Mouse (Mus musculus) limb, embryonic 15.5 days (tissue): ENCODE data around the gene Serpina3a. TPM values are rescaled to one million over a fixed set of nuclear protein-coding genes. Genes with fewer than 3 reads are reported as not detected.
"Not testable (repeated sequence)": the region's sequence is repeated elsewhere in the genome, so short reads cannot be mapped to it uniquely, and the experiment has no call there.

Source experiments
- ATAC-seq: fragments of 200-750 bp; cut with Nextera tagmentation; 2 replicates; pipeline ENCODE4 v1.8.0; 2017; ENCODE audit warnings: low read depth, moderate TSS enrichment; ENCODE audit not compliant: insufficient number of reproducible peaks, low FRiP score, low TSS enrichment
- H3K27ac ChIP-seq: fragments of 300-500 bp; sonication (generic); 2 replicates; pipeline ENCODE4 v1.5.1; 2015; ENCODE audit warnings: moderate library complexity, mild to moderate bottlenecking, inconsistent platforms
- H3K27me3 ChIP-seq: fragments of 300-500 bp; sonication (generic); 2 replicates; pipeline ENCODE4 v1.6.1; 2015; ENCODE audit warnings: inconsistent platforms
- H3K36me3 ChIP-seq: fragments of 300-500 bp; sonication (generic); 2 replicates; pipeline ENCODE4 v1.6.1; 2015; ENCODE audit warnings: inconsistent platforms
- H3K4me1 ChIP-seq: fragments of 300-500 bp; sonication (generic); 2 replicates; pipeline ENCODE4 v1.6.1; 2015; ENCODE audit warnings: inconsistent platforms
- H3K4me2 ChIP-seq: fragments of 300-500 bp; sonication (generic); 2 replicates; pipeline ENCODE4 v1.6.1; 2015; ENCODE audit warnings: mild to moderate bottlenecking, inconsistent platforms
- H3K4me3 ChIP-seq: fragments of 300-500 bp; sonication (generic); 2 replicates; pipeline ENCODE4 v1.5.1; 2015; ENCODE audit warnings: mild to moderate bottlenecking, inconsistent platforms
- H3K9ac ChIP-seq: fragments of 300-500 bp; sonication (generic); 2 replicates; pipeline ENCODE4 v1.6.1; 2015; ENCODE audit warnings: inconsistent platforms
- H3K9me3 ChIP-seq: fragments of 300-500 bp; sonication (generic); 2 replicates; pipeline ENCODE4 v1.6.1; 2016; ENCODE audit warnings: inconsistent platforms
- WGBS: fragments of 180-500 bp; shearing (Covaris S2); methylation state at CpG from one replicate; pipeline ENCODE4 v1.1.7; 2015; 5-methylcytosine and 5-hydroxymethylcytosine counted together
- polyA plus RNA-seq: library from polyadenylated mRNA; unstranded; fragments of >200 nt; fragmentation: Nextera tagmentation; extraction: Ambion mirVana; gene quantifications from 2 replicates; pipeline ENCODE4 v1.2.1, GENCODE M21; 2015

Serpina3a gene
- polyA plus RNA-seq = not detected in 2 replicates

GRCm38 (mm10) chr12:104112333-104112732 is at the start of gene Serpina3a:
Gene Serpina3a, plus strand, starts transcription at chr12:104112724.
- not testable (repeated sequence) for H3K36me3 ChIP-seq, H3K4me2 ChIP-seq, H3K4me1 ChIP-seq, H3K27ac ChIP-seq, H3K4me3 ChIP-seq, ATAC-seq, H3K9me3 ChIP-seq, H3K27me3 ChIP-seq, H3K9ac ChIP-seq
- WGBS = 86% methylated on average over 11 of the region's 11 CpGs

GRCm38 (mm10) chr12:104064532-104064931 is 48.0 kb upstream of the Serpina3a start:
- Histone ChIP-seq H3K4me2 (no peak overlapping the region), H3K9me3 (no peaks in the 10 kb centered on the region), H3K27ac (no peak overlapping the region), H3K4me3 (no peak overlapping the region), H3K4me1 (no peaks in the 10 kb centered on the region), H3K27me3 (no peaks in the 10 kb centered on the region), H3K9ac (no peak overlapping the region), H3K36me3 (no peaks in the 10 kb centered on the region)
- no peak for ATAC-seq
- 65% methylated on average over 4 of the region's 4 CpGs for WGBS

GRCm38 (mm10) chr12:104064996-104065395 is 47.5 kb upstream of the Serpina3a start:
- 74% methylated on average over 4 of the region's 4 CpGs for WGBS
- H3K36me3 ChIP-seq = no peaks in the 10 kb centered on the region
- H3K9me3 ChIP-seq = no peaks in the 10 kb centered on the region
- no peaks in the 10 kb centered on the region for H3K4me1 ChIP-seq
- H3K27me3 ChIP-seq = no peaks in the 10 kb centered on the region
- H3K4me2 ChIP-seq = no peak overlapping the region
- ATAC-seq = no peak
- H3K27ac ChIP-seq = no peak overlapping the region
- no peak overlapping the region for H3K4me3 ChIP-seq
- no peak overlapping the region for H3K9ac ChIP-seq

GRCm38 (mm10) chr12:104066241-104066640 is 46.3 kb upstream of the Serpina3a start:
- Histone ChIP-seq H3K4me3 (no peak overlapping the region), H3K27ac (no peak overlapping the region)
- WGBS = 31% methylated on average over 8 of the region's 8 CpGs

GRCm38 (mm10) chr12:104067549-104067948 is 45.0 kb upstream of the Serpina3a start:
- no peak for ATAC-seq
- Histone ChIP-seq H3K36me3 (no peaks in the 10 kb centered on the region), H3K27me3 (no peaks in the 10 kb centered on the region), H3K27ac (no peak overlapping the region), H3K4me1 (no peaks in the 10 kb centered on the region), H3K9ac (no peak overlapping the region), H3K4me2 (peak overlapping the region; percentile 14; the same call in 1 of the 2 replicates), H3K4me3 (peak overlapping the region; percentile 20), H3K9me3 (no peaks in the 10 kb centered on the region)
- 21% methylated on average over 4 of the region's 4 CpGs for WGBS

More at GRCm38 (mm10) chr12:104066241-104066640, 46.3 kb upstream of the Serpina3a start:
- no peak for ATAC-seq
- no peak overlapping the region for H3K4me2 ChIP-seq
- H3K36me3 ChIP-seq = no peaks in the 10 kb centered on the region
- H3K4me1 ChIP-seq = no peaks in the 10 kb centered on the region
- H3K9me3 ChIP-seq = no peaks in the 10 kb centered on the region
- no peak overlapping the region for H3K9ac ChIP-seq
- no peaks in the 10 kb centered on the region for H3K27me3 ChIP-seq

- WGBS = 4% methylated on average over 2 of the region's 2 CpGs
- Histone ChIP-seq H3K9ac (no peak overlapping the region), H3K4me2 (no peak overlapping the region), H3K36me3 (no peaks in the 10 kb centered on the region), H3K9me3 (no peaks in the 10 kb centered on the region), H3K4me3 (no peak overlapping the region), H3K27ac (no peak overlapping the region), H3K27me3 (no peaks in the 10 kb centered on the region), H3K4me1 (no peaks in the 10 kb centered on the region)
- no peak for ATAC-seq
Observed at GRCm38 (mm10) chr12:104069620-104070019, 42.9 kb upstream of the Serpina3a start.

GRCm38 (mm10) chr12:104071708-104072107 is 40.8 kb upstream of the Serpina3a start:
- H3K27me3 ChIP-seq = 0 out of 2 replicates have a peak, but pooled peaks cover 4% of the 10 kb centered on the region
- no peak overlapping the region for H3K4me3 ChIP-seq
- WGBS = 48% methylated on average over 1 of the region's 1 CpGs
- ATAC-seq = no peak
- no peaks in the 10 kb centered on the region for H3K9me3 ChIP-seq
- H3K9ac ChIP-seq = no peak overlapping the region
- no peak overlapping the region for H3K27ac ChIP-seq
- H3K36me3 ChIP-seq = no peaks in the 10 kb centered on the region
- no peaks in the 10 kb centered on the region for H3K4me1 ChIP-seq
- H3K4me2 ChIP-seq = no peak overlapping the region

- 53% methylated on average over 5 of the region's 5 CpGs for WGBS
- Histone ChIP-seq H3K36me3 (no peaks in the 10 kb centered on the region), H3K9ac (no peak overlapping the region), H3K4me3 (no peak overlapping the region), H3K4me1 (no peaks in the 10 kb centered on the region), H3K4me2 (no peak overlapping the region), H3K27ac (no peak overlapping the region), H3K9me3 (no peaks in the 10 kb centered on the region), H3K27me3 (0 out of 2 replicates have a peak, but pooled peaks cover 4% of the 10 kb centered on the region)
- no peak for ATAC-seq
Observed at GRCm38 (mm10) chr12:104072286-104072685, 40.2 kb upstream of the Serpina3a start.

GRCm38 (mm10) chr12:104090119-104090518 is 22.4 kb upstream of the Serpina3a start:
- Histone ChIP-seq H3K4me3 (no peak overlapping the region), H3K4me2 (no peak overlapping the region), H3K27me3 (no peaks in the 10 kb centered on the region), H3K9ac (no peak overlapping the region), H3K36me3 (no peaks in the 10 kb centered on the region), H3K9me3 (no peaks in the 10 kb centered on the region), H3K4me1 (no peaks in the 10 kb centered on the region), H3K27ac (no peak overlapping the region)
- ATAC-seq = no peak
- WGBS = 74% methylated on average over 2 of the region's 2 CpGs

- 77% methylated on average over 1 of the region's 1 CpGs for WGBS
- no peak for ATAC-seq
- Histone ChIP-seq H3K27me3 (no peaks in the 10 kb centered on the region), H3K4me3 (no peak overlapping the region), H3K4me2 (no peak overlapping the region), H3K9ac (no peak overlapping the region), H3K4me1 (no peaks in the 10 kb centered on the region), H3K9me3 (no peaks in the 10 kb centered on the region), H3K36me3 (no peaks in the 10 kb centered on the region), H3K27ac (no peak overlapping the region)
Observed at GRCm38 (mm10) chr12:104091303-104091702, 21.2 kb upstream of the Serpina3a start.

GRCm38 (mm10) chr12:104100768-104101167 is 11.8 kb upstream of the Serpina3a start, which contains the start of gene Serpina5:
Gene Serpina5, plus strand, starts transcription at chr12:104101113.
- no peaks in the 10 kb centered on the region for H3K27me3 ChIP-seq
- H3K9me3 ChIP-seq = no peaks in the 10 kb centered on the region
- H3K27ac ChIP-seq = no peak within 1 kb of the TSS
- no peak within 1 kb of the TSS for H3K4me3 ChIP-seq
- H3K36me3 ChIP-seq = no peaks in the 10 kb centered on the region
- H3K4me2 ChIP-seq = no peak within 1 kb of the TSS
- no peak within 1 kb of the TSS for H3K9ac ChIP-seq
- no peak for ATAC-seq
- H3K4me1 ChIP-seq = no peaks in the 10 kb centered on the region
- 85% methylated on average over 6 of the region's 6 CpGs for WGBS

GRCm38 (mm10) chr12:104105847-104106246 is 6.7 kb upstream of the Serpina3a start:
- Histone ChIP-seq H3K4me3 (no peak overlapping the region), H3K36me3 (no peaks in the 10 kb centered on the region), H3K4me1 (no peaks in the 10 kb centered on the region), H3K4me2 (no peak overlapping the region), H3K9ac (no peak overlapping the region), H3K27ac (no peak overlapping the region), H3K27me3 (no peaks in the 10 kb centered on the region), H3K9me3 (no peaks in the 10 kb centered on the region)
- no peak for ATAC-seq

- Histone ChIP-seq H3K27me3 (no peaks in the 10 kb centered on the region), H3K27ac (no peak overlapping the region), H3K4me3 (no peak overlapping the region), H3K4me1 (no peaks in the 10 kb centered on the region), H3K9ac (no peak overlapping the region), H3K9me3 (no peaks in the 10 kb centered on the region), H3K36me3 (no peaks in the 10 kb centered on the region), H3K4me2 (no peak overlapping the region)
- ATAC-seq = no peak
Observed at GRCm38 (mm10) chr12:104106919-104107318, 5.6 kb upstream of the Serpina3a start.
